Mouse (Mus musculus): ENCODE results near the gene Mcm6. TPM values are rescaled to one million over a fixed set of nuclear protein-coding genes. Genes with fewer than 3 reads are reported as not detected.
"Not testable (repeated sequence)": the region's sequence is repeated elsewhere in the genome, so short reads cannot be mapped to it uniquely, and the experiment has no call there.

Gene Mcm6
- total RNA-seq, 1 experiment from 2014 or later = 50.1 TPM

DNA sequence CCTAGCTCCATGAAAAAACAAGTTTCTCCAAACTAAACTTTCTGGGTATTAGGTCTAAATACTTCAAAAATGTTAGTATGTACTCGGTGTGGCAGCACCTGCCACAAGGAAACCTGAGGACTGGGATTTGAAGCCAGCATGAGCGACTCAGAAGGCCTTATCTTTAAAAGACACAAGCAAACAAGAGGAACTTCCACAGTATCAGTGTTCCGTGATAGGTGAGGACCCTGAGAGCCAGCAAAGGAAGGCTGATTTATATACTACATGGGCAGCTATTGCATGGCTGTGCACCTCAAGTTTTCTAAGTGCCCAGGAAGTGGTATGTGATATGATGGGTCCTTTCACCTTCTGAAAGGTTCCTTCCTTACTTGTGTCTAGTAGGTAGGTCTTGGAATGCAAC lies 6.4 kb downstream of the Mcm6 start:
- ATAC-seq (replicated peaks; ENCODE audit: insufficient number of reproducible peaks, low FRiP score, low TSS enrichment, poor library complexity, severe bottlenecking) = no peak

DNA sequence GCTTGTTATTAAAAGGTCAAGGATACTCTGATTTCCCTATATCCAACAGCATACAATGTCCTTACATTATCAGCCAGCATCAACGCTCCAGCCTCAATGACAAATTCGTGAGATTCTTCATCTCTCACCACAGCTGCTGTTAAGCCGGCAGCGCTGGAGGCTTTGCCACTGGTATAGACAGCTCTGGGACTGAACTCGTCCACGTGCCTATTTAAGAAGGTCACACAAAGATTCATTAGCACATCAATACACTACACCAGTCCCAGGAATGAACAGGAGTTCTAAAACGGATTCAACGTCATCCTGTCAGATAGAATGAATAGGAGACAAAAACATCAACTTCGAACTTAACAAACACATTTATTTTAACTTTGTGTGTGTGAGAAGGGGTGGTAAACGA lies 15.2 kb downstream of the Mcm6 start:
- no peak for ATAC-seq (replicated peaks; ENCODE audit: insufficient number of reproducible peaks, low FRiP score, low TSS enrichment, poor library complexity, severe bottlenecking)

DNA sequence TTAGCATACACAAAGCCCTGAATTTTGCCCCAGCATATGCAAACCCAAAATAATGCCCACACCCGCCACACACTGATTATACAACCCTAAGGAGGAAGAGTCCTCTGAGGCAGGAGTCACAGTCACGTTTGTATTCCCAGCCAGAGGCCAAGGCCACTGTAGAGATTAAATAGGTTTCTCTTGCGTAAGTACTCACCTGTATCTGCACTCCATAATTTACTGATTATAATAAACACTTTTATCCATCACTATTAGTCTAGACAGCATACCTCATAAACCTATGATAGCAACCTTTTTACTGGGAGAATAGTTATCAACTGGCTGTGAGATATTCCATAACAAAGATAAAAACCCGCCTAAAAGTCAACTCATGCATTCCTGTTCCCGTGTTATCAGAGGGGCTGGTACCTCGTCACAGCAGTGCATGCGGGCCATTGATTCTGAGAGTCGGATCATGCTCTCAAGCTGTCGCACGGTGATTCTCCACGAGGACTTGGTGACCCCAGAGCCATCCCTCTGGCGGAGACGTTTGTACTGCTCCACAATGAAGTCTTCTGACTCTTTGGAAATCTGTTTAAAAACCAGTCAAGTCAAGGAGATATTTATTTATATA lies 21.6 kb downstream of the Mcm6 start:
- ATAC-seq (replicated peaks; ENCODE audit: insufficient number of reproducible peaks, low FRiP score, low TSS enrichment, poor library complexity, severe bottlenecking) = no peak

DNA sequence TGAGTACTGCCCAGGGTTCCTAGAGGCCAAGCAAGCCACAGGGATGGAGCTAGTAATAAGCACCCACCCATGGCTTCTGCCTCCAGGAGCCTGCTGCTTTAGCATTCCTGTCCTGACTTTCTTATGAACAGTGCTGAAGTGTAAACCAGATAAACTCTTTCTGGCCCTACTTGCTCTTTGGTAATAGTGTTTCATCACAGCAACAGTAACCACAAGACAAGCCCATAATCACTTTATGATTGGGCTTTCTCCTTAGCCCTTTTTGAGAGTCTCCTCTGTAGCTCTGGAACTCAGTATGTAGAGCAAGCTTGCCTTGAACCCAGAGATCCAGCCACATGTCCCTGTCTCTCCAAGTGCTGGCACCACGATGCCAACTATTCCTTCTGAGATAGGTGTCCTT lies 29.2 kb downstream of the Mcm6 start:
- no peak for ATAC-seq (replicated peaks; ENCODE audit: insufficient number of reproducible peaks, low FRiP score, low TSS enrichment, poor library complexity, severe bottlenecking)

DNA sequence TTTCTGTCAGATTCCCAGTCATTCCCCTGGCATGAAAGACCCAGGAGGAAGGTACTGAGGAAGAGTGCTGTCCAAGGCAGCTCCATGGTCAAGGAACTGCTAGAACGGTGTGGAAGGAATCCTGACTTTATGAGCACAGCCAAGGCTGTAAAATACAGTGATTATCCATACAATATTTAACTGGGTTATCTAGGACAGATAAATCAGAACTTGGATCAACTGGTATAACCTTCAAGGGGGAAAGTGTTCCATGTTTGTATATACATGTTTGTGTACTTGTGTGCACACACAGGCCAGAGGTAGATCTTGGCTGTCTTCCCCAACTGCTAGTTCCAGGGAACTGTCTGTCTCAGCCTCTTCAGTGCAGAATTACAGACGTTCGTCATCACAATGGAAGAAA lies 31.2 kb downstream of the Mcm6 start, which contains the start of gene Lct:
Lct (minus strand) TSS at position 101 of the 400 bp plus-strand sequence.
- ATAC-seq (replicated peaks; ENCODE audit: insufficient number of reproducible peaks, low FRiP score, low TSS enrichment, poor library complexity, severe bottlenecking) = no peak

DNA sequence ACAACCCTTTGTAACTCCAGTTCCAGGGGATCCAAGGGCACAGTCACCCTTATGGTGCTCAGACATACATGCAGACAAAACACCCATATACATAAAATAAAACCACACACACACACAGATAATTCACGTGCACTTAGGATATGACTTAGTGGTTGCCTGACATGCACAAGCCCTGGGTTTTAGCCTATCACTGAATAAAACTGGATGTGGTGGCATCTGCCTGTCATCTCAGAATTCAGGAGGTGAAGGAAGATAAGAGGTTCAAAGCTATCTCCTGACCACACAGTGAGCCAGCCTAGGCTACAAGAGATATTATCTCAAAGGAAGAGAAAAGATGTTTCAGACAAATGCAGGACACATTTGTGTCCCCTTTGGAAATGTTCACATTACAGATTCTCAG lies 32.3 kb downstream of the Mcm6 start:
- no peak for ATAC-seq (replicated peaks; ENCODE audit: insufficient number of reproducible peaks, low FRiP score, low TSS enrichment, poor library complexity, severe bottlenecking)

DNA sequence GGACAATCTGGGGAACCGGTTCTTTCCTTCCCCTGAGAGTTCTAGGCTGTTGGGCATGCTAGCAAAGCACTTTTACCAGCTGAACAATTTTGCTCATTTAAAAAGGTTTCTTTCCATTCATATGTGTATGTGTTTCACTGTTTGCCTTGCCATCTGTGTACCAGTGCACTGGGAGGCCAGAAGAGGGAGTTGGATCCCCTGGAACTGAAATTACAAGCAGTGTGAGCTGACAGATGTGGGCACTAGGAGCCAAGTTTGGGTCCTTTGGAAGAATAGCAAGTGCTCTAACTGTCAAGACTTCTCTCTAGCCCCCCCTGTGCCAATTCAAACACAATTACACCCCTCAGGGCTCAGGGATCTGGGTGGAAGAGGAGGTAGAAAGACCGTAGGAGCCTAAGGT lies 34.7 kb downstream of the Mcm6 start:
- no peak for ATAC-seq (replicated peaks; ENCODE audit: insufficient number of reproducible peaks, low FRiP score, low TSS enrichment, poor library complexity, severe bottlenecking)

DNA sequence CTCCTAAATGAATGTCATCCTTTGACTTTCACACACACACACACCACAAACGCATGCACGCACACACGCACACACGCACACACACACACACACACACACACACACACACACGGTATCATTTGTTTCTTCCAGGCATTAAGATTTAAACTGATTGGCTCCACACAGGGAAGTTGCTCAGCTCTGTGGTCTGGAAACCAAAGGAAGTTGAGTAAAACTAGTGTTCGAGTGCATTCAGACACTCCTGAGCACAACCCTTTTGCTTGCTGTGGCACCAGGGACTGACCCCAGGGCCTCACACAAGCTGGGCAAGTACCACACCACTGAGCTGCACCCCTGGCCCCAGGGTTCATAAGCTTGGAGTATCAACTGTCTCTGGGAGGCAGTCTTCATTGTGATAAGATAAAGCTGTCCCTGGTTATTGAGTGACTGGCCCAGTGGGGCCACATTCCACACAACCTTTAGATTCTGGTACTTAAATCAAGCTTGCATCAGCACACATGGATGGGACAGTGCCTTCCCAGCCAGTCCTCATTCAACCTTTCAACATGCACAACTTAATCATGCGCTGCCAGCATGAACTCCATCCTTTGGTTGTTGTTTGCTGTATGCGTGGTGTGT lies 36.3 kb downstream of the Mcm6 start:
- 0 out of 2 replicates have a peak, but pooled peaks have one; percentile 31 for ATAC-seq (replicated peaks; ENCODE audit: insufficient number of reproducible peaks, low FRiP score, low TSS enrichment, poor library complexity, severe bottlenecking)

DNA sequence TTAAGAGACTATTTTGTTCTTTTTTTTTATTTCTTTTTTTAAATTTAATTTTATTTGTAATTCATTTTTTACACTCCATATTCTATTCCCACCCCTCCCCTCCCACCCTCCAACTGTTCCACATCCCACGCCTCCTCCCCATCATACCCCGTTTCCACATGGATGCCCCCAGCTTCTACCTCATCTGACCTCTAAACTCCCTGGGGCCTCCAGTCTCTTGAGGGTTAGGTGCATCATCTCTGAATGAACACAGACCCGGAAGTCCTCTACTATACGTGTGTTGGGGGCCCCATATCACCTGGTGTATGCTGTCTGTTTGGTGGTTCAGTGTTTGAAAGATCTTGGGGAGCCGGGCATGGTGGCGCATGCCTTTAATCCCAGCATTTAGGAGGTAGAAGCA lies 40.2 kb downstream of the Mcm6 start:
- ATAC-seq (replicated peaks; ENCODE audit: insufficient number of reproducible peaks, low FRiP score, low TSS enrichment, poor library complexity, severe bottlenecking) = not testable (repeated sequence)

DNA sequence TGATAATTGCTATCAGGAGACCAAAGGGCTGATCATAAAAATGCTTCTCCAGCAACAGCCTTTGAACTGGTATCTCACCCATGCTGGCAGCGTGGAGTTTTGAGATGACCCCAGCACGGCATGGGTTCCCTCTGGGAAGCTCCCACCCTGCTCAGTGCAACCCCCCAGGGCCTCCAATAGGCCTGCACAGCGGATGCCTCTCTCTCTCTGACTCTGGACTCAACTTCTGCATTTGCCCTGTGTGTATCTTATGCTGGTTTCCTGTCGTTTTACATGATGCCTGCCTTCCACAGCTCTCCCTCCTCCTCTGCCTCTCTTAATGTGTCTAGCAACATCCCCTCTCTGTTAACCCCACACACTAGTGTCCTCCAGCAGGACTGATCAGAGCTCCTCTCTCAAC lies 44.8 kb downstream of the Mcm6 start:
- ATAC-seq (replicated peaks; ENCODE audit: insufficient number of reproducible peaks, low FRiP score, low TSS enrichment, poor library complexity, severe bottlenecking) = no peak; the same call in 1 of the 2 replicates

DNA sequence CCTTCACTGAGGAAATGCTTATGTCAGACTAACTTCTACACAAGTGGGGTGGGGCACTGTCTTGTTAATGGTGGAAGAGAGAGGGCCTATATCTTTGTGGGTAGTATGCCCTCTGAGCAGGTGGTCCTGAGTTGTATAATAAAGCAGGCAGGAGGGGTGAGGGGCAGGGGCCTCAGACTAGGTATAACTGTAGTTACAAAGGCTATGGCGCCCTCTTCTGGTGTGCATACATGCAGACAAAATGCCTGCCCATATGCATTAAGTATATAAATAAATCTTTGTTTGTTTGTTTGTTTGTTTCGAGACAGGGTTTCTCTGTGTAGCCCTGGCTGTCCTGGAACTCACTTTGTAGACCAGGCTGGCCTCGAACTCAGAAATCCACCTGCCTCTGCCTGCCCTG lies 50.4 kb downstream of the Mcm6 start:
- no peak for ATAC-seq (replicated peaks; ENCODE audit: insufficient number of reproducible peaks, low FRiP score, low TSS enrichment, poor library complexity, severe bottlenecking)

DNA sequence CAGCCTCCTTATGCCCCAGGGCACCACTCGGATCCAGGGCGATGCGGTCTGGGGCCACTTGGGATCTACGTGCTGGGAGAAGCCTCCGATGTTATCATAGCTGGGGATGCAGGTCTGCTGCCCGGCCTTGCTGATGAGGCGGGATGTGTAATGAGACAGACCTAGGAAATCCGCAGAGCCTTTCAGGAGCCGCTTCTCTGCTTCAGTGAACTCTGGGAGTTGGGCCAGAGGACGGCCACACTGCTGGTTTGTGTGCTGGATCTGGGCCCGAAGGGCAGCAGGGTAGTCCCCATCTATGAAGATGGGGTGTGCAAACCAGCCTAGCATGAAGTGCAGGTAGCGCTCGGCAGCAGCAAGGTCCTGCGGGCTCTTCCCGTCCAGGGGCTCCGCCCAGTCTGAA lies 55.6 kb downstream of the Mcm6 start:
- no peak for ATAC-seq (replicated peaks; ENCODE audit: insufficient number of reproducible peaks, low FRiP score, low TSS enrichment, poor library complexity, severe bottlenecking)

DNA sequence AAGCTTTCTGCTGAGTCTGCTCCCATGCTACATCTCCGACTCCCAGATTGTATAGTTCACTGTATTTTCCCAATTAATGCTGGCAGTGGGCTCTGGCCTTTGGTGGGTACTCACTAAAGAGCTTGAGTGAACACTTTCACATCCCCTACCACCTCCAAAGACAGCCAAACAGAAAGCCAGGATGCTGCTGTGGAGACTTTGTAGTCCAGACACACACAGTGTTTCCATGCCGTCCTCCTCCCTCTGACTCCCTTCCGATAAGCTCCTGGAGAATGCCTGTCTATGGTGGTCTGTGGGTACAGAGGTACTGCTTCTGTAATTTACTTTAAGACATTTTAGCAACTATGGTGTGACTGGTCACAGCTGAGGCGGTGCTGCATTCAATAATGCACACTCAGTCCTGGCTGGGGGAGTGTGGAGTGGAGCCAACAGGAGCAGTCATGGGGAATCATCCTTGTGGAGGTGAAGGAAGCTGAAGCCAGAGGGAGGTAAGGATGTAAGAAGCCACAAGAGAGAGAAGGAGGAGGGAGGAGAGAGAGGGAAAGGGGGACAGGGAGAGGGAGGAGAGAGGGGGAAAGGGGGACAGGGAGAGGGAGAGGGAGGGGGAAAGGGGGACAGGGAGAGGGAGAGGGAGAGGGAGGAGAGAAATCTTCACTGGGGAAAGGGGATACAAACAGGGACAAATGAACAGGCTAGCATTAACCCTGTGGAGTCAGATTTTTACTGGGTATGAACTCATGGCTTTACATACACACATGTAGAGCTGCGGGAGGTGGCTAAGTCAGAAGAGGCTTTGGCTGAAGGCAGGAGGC lies 63.5 kb downstream of the Mcm6 start:
- no peak for ATAC-seq (replicated peaks; ENCODE audit: insufficient number of reproducible peaks, low FRiP score, low TSS enrichment, poor library complexity, severe bottlenecking)

DNA sequence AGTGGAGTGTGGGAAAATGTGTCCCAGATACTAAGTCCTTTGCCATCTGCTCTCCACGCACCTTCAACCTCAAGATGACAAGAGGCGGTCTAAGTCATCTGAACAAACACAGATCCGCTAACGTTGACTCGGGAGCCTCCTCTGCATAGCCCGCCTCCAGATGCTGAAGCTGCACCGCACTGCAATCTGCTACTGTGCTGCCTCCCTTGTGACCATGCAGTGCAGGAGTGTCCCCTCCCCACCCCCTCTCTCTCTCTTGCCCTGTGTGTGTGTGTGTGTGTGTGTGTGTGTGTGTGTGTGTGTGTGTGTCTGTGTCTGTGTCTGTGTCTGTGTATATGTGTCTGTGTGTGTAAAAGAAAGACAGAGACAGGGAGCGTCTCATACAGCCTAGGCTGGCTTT lies 64.2 kb downstream of the Mcm6 start:
- ATAC-seq (replicated peaks; ENCODE audit: insufficient number of reproducible peaks, low FRiP score, low TSS enrichment, poor library complexity, severe bottlenecking) = no peak

DNA sequence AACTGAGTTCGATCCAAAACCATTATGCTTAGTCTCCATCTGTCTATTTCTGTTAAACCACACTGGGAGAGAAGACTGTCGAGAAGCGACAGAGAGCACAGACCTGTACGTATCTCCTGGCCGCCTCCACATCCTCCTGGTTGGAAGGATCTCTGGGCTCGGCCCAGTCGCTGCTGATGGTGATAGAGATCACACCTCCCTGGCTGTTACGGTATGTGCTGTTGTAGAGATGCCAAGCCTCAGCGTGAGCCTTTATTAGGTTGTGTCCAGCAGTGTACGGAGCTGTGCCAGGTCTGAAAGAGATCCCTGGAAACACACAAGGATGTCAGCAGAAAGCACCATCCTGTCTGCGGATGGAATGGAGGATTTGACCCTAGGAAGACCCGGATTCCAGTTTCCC lies 65.9 kb downstream of the Mcm6 start:
- ATAC-seq (replicated peaks; ENCODE audit: insufficient number of reproducible peaks, low FRiP score, low TSS enrichment, poor library complexity, severe bottlenecking) = no peak

DNA sequence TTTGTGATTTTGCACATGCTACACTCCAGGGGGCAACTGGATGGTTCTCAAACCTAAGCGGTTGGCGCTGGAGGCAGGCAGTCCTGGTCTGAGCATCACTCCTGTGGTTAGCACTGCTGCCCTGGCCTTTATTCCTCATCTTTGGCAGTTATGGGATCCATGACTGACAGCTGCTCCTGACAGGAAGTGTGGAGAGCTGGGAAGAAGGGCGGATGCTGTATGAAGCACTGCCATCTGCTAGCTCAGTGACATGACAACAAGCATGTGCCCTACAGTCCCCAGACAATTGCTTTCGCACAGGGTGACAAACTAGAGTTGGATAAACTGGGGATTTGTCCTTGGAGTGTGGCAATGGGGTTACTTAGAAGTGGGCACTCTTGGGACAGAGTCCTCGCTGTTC lies 69.2 kb downstream of the Mcm6 start:
- ATAC-seq (replicated peaks; ENCODE audit: insufficient number of reproducible peaks, low FRiP score, low TSS enrichment, poor library complexity, severe bottlenecking) = no peak

DNA sequence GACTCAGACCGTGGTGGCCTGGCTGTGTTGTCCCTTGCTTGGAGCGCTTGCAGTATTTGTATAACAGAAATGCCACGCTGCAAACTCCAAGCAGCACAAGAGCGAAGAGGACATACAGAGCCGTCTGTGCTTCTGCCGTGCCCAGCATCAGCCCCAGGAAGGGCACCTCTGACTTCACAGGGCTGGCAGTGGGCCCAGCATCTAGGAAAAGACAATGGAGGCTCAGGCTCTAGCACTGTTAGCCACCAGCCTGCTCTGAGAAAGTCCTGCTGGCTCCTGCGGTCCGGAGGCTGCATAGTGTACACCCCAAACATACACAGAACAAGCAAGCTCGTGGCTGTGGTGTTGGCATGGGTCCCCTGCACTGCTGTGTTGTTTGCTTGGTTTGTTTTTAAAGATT lies 74.3 kb downstream of the Mcm6 start:
- ATAC-seq (replicated peaks; ENCODE audit: insufficient number of reproducible peaks, low FRiP score, low TSS enrichment, poor library complexity, severe bottlenecking) = no peak

DNA sequence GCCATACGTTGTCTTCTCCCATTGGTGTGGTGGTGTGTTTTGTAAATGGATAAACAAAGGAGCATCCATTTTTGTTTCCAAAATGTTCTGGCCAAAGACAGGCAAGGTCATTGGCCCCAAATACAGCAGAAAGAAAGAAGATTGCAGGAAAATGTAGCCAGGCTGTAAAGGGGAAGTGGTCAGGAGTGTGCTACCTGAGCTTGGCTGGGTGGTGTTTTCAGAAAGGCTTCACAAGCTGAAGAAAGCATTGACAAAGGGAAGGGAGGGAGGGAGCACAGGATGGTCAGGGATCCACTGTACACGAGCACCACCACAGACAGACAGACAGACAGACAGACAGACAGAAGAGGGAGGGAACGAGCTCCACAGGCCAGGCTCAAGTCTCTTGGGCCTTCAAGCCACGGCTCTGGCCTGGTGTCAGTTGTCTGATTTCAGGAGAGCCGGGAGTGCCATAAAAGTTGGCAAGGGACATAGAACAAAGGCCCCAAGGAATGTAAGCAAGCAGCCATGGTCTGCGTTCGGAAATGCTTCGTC lies 75.2 kb downstream of the Mcm6 start:
- no peak for ATAC-seq (replicated peaks; ENCODE audit: insufficient number of reproducible peaks, low FRiP score, low TSS enrichment, poor library complexity, severe bottlenecking)

DNA sequence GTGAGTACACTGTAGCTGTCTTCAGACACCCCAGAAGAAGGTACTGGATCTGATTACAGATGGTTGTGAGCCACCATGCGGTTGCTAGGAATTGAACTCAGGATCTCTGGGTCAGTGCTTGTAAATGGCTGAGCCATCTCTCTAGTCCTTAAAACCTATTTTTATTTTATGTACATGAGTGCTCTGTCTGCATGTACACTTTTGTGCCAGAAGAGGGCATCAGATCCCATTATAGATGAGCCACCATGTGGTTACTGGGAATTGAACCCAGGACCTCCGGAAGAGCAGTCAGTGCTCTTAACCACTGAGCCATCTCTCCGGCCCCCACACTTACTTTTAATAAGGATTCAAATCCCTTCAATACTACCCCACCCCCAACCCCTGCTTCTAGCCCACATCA lies 76.5 kb downstream of the Mcm6 start:
- ATAC-seq (replicated peaks; ENCODE audit: insufficient number of reproducible peaks, low FRiP score, low TSS enrichment, poor library complexity, severe bottlenecking) = no peak

DNA sequence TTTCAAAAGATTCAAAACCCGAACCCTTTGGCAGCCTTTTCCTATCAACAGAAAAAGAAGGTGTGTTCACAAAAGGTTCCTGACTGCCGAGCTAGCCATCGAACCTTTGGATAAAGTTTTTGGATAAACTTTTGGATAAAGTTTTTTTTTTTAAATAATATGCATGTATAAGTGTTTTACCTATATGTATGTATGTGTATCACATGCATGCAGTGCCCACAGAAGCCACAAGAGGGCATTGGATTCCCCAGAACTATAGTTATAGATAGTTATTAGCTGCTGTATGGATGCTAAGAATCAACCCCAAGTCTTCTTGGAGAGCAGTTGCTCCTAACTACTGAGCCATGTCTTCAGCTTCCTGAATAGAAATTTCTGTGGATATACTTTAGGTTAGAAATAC lies 77.7 kb downstream of the Mcm6 start:
- ATAC-seq (replicated peaks; ENCODE audit: insufficient number of reproducible peaks, low FRiP score, low TSS enrichment, poor library complexity, severe bottlenecking) = no peak

Measured in monocyte, adult 5-6 weeks (primary cell).